Mouse (Mus musculus) heart, postnatal 10 days (tissue): ENCODE data around the gene Thrb. TPM values are rescaled to one million over a fixed set of nuclear protein-coding genes. Genes with fewer than 3 reads are reported as not detected.
"Not testable (repeated sequence)": the region's sequence is repeated elsewhere in the genome, so short reads cannot be mapped to it uniquely, and the experiment has no call there.

ENCODE experiments used
- DNase-seq, 2 experiments: peaks; one replicate each; pipeline ENCODE4 v3.0.0; 2021
- intact Hi-C: fragments of 180-260 bp; cut with DNase I; formaldehyde crosslinking; loops from one replicate; pipeline ENCODE4 v1.15.1; 2025
- total RNA-seq, 2 experiments: library from RNA; stranded (reverse); gene quantifications; 2 replicates each; pipeline ENCODE4 v1.2.3; 2021

Gene Thrb
- total RNA-seq, 2 experiments from 2014 or later: 8.6 to 10.9 TPM

- intact Hi-C loops: no loop called here
- DNase-seq: no peak
Measured at GRCm38 (mm10) chr14:17917899-17918298, 257.8 kb downstream of the Thrb start.

- peak in 1 of 2 experiments; percentile 9 for DNase-seq
- intact Hi-C loops: loop anchor here (10.0 kb wide), 1 partner anchor 242 kb away; no protein-coding TSS in a partner anchor
Measured at GRCm38 (mm10) chr14:17922807-17923704, 263.0 kb downstream of the Thrb start.

- DNase-seq: peak; percentile 46 to 48
- intact Hi-C loops: loop anchor here (2.0 to 10.0 kb wide), 2 partner anchors 237 to 269 kb away; no protein-coding TSS in a partner anchor
Measured at GRCm38 (mm10) chr14:17927469-17927868, 267.4 kb downstream of the Thrb start.

- intact Hi-C loops: loop anchor here (10.0 kb wide), 1 partner anchor 235 kb away; no protein-coding TSS in a partner anchor
- no peak for DNase-seq
Measured at GRCm38 (mm10) chr14:17929585-17929984, 269.5 kb downstream of the Thrb start.

- intact Hi-C loops: no loop called here
- DNase-seq: no peak
Measured at GRCm38 (mm10) chr14:17933475-17933874, 273.4 kb downstream of the Thrb start.

GRCm38 (mm10) chr14:17934779-17935178 is 274.7 kb downstream of the Thrb start:
- intact Hi-C loops: not testable (repeated sequence)

GRCm38 (mm10) chr14:17954038-17954437 is 294.0 kb downstream of the Thrb start:
- intact Hi-C loops: no loop called here

More at GRCm38 (mm10) chr14:17934779-17935178, 274.7 kb downstream of the Thrb start:
- not testable (repeated sequence) for DNase-seq

GRCm38 (mm10) chr14:17959901-17960300 is 299.8 kb downstream of the Thrb start:
- intact Hi-C loops: no loop called here
- no peak for DNase-seq

More at GRCm38 (mm10) chr14:17954038-17954437, 294.0 kb downstream of the Thrb start:
- no peak for DNase-seq

GRCm38 (mm10) chr14:17967117-17967726 is 307.2 kb downstream of the Thrb start:
- DNase-seq: peak; percentile 41 to 67
- intact Hi-C loops: loop anchor here (2.0 kb wide), 2 partner anchors 308 to 564 kb away; no protein-coding TSS in a partner anchor

- intact Hi-C loops: no loop called here
- DNase-seq: no peak
Measured at GRCm38 (mm10) chr14:17972132-17972531, 312.1 kb downstream of the Thrb start.

- no peak for DNase-seq
- intact Hi-C loops: no loop called here
Measured at GRCm38 (mm10) chr14:17972665-17973064, 312.6 kb downstream of the Thrb start.

GRCm38 (mm10) chr14:17975786-17976185 is 315.7 kb downstream of the Thrb start:
- no peak for DNase-seq
- intact Hi-C loops: no loop called here

- no peak for DNase-seq
- intact Hi-C loops: no loop called here
Measured at GRCm38 (mm10) chr14:17978259-17978658, 318.2 kb downstream of the Thrb start.

GRCm38 (mm10) chr14:17981258-17981657 is 321.2 kb downstream of the Thrb start:
- intact Hi-C loops: no loop called here
- DNase-seq: no peak

- intact Hi-C loops: no loop called here
- no peak for DNase-seq
Measured at GRCm38 (mm10) chr14:17982017-17982416, 322.0 kb downstream of the Thrb start.

GRCm38 (mm10) chr14:17983390-17983789 is 323.3 kb downstream of the Thrb start:
- intact Hi-C loops: no loop called here

GRCm38 (mm10) chr14:17983839-17984238 is 323.8 kb downstream of the Thrb start:
- intact Hi-C loops: no loop called here
- DNase-seq: no peak

More at GRCm38 (mm10) chr14:17983390-17983789, 323.3 kb downstream of the Thrb start:
- DNase-seq: no peak

- intact Hi-C loops: no loop called here
- no peak for DNase-seq
Measured at GRCm38 (mm10) chr14:17988580-17988979, 328.5 kb downstream of the Thrb start.

- no peak for DNase-seq
- intact Hi-C loops: no loop called here
Measured at GRCm38 (mm10) chr14:17989182-17989581, 329.1 kb downstream of the Thrb start.

- DNase-seq: no peak
- intact Hi-C loops: no loop called here
Measured at GRCm38 (mm10) chr14:17990186-17990585, 330.1 kb downstream of the Thrb start.

- intact Hi-C loops: no loop called here
- no peak for DNase-seq
Measured at GRCm38 (mm10) chr14:18001886-18002285, 341.8 kb downstream of the Thrb start.
